Mouse (Mus musculus): ENCODE results near the gene Gm20532. TPM values are rescaled to one million over a fixed set of nuclear protein-coding genes. Genes with fewer than 3 reads are reported as not detected.

The Gm20532 gene
- total and polyA plus RNA-seq, 2 experiments from 2014 or later: 0.25 TPM; not detected in 1

DNA sequence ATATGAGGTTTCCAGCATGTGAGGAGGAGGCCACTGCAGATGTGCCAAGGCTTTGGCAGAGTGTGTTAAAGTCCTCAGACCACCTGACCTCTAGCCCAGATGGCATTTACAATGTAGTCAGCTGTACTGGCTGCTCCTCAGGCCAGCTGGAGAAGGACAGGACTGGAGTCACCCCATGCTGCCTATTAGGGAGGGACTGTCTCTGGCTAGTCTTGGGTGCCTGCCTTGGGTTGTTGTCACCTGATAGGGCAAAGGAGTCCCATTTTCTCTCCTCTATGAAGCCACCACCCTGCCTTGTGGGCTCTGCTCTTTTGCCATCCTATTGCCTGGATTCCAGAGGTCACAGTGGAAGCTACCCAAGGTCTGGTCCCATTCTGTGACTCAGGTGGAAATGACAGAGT lies 22.8 kb downstream of the Gm20532 start:
- no peak overlapping the region for H3K9ac ChIP-seq (replicated peaks; ENCODE audit: low read length, poor library complexity, severe bottlenecking)
- H3K9me3 ChIP-seq (ENCODE audit: low read length): no peaks in the 10 kb centered on the region
- no peak overlapping the region for H3K27ac ChIP-seq (ENCODE audit: low read depth, low read length)
- ATAC-seq (ENCODE audit: low FRiP score) (no peak), DNase-seq (ENCODE audit: low spot score) (no peak)
- no peak for TF ChIP-seq CTCF (IDR thresholded peaks at IDR 0.05)
- no peak overlapping the region for H3K4me3 ChIP-seq (ENCODE audit: low read depth, low read length)
- H3K27me3 ChIP-seq (ENCODE audit: insufficient read depth, low read length): no peaks in the 10 kb centered on the region; the same call in 1 of the 2 replicates
- H3K4me1 ChIP-seq (ENCODE audit: insufficient read depth, low read length): peaks cover 2% of the 10 kb centered on the region; the same call in 1 of the 2 replicates
- H3K4me2 ChIP-seq (ENCODE audit: low read depth, low read length, poor library complexity, severe bottlenecking): no peak overlapping the region
- H3K36me3 ChIP-seq (ENCODE audit: insufficient read depth, low read length): no peaks in the 10 kb centered on the region

- ATAC-seq (ENCODE audit: low FRiP score) (no peak), DNase-seq (ENCODE audit: low spot score) (no peak)
- Histone ChIP-seq H3K36me3 (ENCODE audit: insufficient read depth, low read length) (no peaks in the 10 kb centered on the region), H3K27me3 (ENCODE audit: insufficient read depth, low read length) (no peaks in the 10 kb centered on the region; the same call in 1 of the 2 replicates), H3K4me3 (ENCODE audit: low read depth, low read length) (no peak overlapping the region), H3K4me1 (ENCODE audit: insufficient read depth, low read length) (no peaks in the 10 kb centered on the region), H3K9me3 (ENCODE audit: low read length) (no peaks in the 10 kb centered on the region), H3K4me2 (ENCODE audit: low read depth, low read length, poor library complexity, severe bottlenecking) (no peak overlapping the region), H3K27ac (ENCODE audit: low read depth, low read length) (no peak overlapping the region), H3K9ac (replicated peaks; ENCODE audit: low read length, poor library complexity, severe bottlenecking) (no peak overlapping the region)
- 64% methylated on average over 3 of the region's 3 CpGs for WGBS
- no peak for TF ChIP-seq CTCF (IDR thresholded peaks at IDR 0.05)
Observed at GRCm38 (mm10) chr2:26610526-26610925, 24.1 kb downstream of the Gm20532 start.

DNA sequence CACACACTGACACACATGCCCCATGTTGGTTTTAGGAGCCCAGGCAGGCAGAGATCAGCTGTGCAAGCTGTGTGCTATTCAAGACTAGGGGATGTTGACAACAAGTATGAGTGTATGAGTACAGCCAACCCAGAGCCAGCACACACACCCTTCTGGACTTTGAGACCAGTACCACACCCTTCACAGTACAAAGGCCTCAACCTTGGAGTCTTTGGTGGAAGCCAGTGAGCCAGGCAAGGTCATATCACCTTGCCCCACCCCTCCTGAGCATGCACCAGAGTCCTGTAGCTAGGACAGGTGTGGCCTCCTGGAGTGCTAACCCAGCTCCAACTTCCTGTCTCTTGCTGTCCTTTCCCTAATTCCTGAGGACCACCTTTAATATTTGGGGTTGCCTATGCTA lies 24.6 kb downstream of the Gm20532 start:
- TF ChIP-seq CTCF (IDR thresholded peaks at IDR 0.05): no peak
- H3K4me2 ChIP-seq (ENCODE audit: low read depth, low read length, poor library complexity, severe bottlenecking): no peak overlapping the region
- no peaks in the 10 kb centered on the region for H3K4me1 ChIP-seq (ENCODE audit: insufficient read depth, low read length)
- no peaks in the 10 kb centered on the region for H3K9me3 ChIP-seq (ENCODE audit: low read length)
- ATAC-seq (ENCODE audit: low FRiP score): no peak
- H3K27me3 ChIP-seq (ENCODE audit: insufficient read depth, low read length): no peaks in the 10 kb centered on the region
- DNase-seq (ENCODE audit: low spot score): no peak
- H3K9ac ChIP-seq (replicated peaks; ENCODE audit: low read length, poor library complexity, severe bottlenecking): no peak overlapping the region
- no peaks in the 10 kb centered on the region for H3K36me3 ChIP-seq (ENCODE audit: insufficient read depth, low read length)
- no peak overlapping the region for H3K4me3 ChIP-seq (ENCODE audit: low read depth, low read length)
- H3K27ac ChIP-seq (ENCODE audit: low read depth, low read length): no peak overlapping the region

GRCm38 (mm10) chr2:26611896-26612295 lies 25.5 kb downstream of the Gm20532 start:
- no peak overlapping the region for H3K27ac ChIP-seq (ENCODE audit: low read depth, low read length)
- DNase-seq (ENCODE audit: low spot score): no peak
- no peaks in the 10 kb centered on the region for H3K36me3 ChIP-seq (ENCODE audit: insufficient read depth, low read length)
- H3K4me3 ChIP-seq (ENCODE audit: low read depth, low read length): no peak overlapping the region
- no peaks in the 10 kb centered on the region for H3K27me3 ChIP-seq (ENCODE audit: insufficient read depth, low read length)
- H3K4me1 ChIP-seq (ENCODE audit: insufficient read depth, low read length): no peaks in the 10 kb centered on the region
- no peaks in the 10 kb centered on the region for H3K9me3 ChIP-seq (ENCODE audit: low read length)
- no peak for TF ChIP-seq CTCF (IDR thresholded peaks at IDR 0.05)
- no peak for ATAC-seq (ENCODE audit: low FRiP score)
- H3K4me2 ChIP-seq (ENCODE audit: low read depth, low read length, poor library complexity, severe bottlenecking): no peak overlapping the region
- H3K9ac ChIP-seq (replicated peaks; ENCODE audit: low read length, poor library complexity, severe bottlenecking): no peak overlapping the region

DNA sequence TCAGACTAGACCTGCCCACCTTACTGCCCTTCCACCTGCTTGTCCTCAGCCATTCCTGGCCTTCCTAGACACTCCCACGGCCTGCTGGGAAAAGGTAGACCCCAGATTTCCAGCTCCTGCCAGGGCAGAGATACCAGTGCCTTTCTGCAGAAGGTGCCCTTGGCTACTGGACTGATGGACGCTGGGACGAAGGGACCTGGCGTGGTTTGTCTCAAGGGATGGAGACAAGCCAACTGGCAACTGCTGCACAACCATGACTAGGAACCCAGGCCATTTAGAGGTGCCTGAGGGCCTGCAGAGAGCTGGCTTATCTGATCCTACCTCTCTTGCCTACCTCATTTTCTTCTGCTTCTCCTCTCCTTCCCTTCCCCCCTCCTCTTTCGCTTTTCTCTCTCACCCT lies 28.5 kb downstream of the Gm20532 start:
- Histone ChIP-seq H3K27me3 (ENCODE audit: insufficient read depth, low read length) (no peaks in the 10 kb centered on the region), H3K9me3 (ENCODE audit: low read length) (no peaks in the 10 kb centered on the region), H3K4me2 (ENCODE audit: low read depth, low read length, poor library complexity, severe bottlenecking) (no peak overlapping the region), H3K4me3 (ENCODE audit: low read depth, low read length) (no peak overlapping the region), H3K4me1 (ENCODE audit: insufficient read depth, low read length) (no peaks in the 10 kb centered on the region), H3K27ac (ENCODE audit: low read depth, low read length) (no peak overlapping the region), H3K36me3 (ENCODE audit: insufficient read depth, low read length) (no peaks in the 10 kb centered on the region), H3K9ac (replicated peaks; ENCODE audit: low read length, poor library complexity, severe bottlenecking) (no peak overlapping the region)
- ATAC-seq (ENCODE audit: low FRiP score) (no peak), DNase-seq (ENCODE audit: low spot score) (no peak)
- WGBS: 79% methylated on average over 5 of the region's 5 CpGs
- TF ChIP-seq CTCF (IDR thresholded peaks at IDR 0.05): no peak

DNA sequence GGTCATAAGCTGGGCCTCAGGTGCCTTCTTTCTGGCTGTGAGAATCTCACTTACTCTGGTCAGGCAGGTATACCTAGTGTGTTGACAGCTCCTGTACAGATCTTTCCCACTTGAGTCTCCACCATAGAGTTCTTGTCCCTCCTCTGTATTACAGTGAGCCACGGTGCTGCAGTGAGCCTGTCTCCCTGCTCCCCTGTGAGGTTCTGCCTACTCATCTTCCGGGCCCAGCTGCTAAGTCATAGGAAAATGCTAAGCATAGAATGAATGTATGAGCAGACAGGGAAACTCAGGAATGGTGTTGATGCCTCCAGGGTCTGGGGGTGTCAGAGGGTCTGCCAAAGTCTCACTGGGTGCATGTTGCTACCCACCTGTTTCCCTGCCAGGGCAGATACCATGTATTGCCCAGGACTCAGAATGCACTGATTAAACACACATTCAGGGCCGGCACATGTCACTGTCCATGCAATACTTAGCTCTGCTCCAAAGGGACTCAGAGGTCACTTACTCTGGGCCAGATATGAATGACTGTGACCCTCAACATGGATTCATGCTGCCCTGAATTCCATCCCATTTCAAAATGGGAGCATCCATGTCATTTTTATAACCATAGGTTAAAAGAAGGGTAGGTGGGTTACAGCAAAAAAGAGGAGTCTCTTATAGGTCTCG lies 29.2 kb downstream of the Gm20532 start:
- 86% methylated on average over 4 of the region's 4 CpGs for WGBS
- Histone ChIP-seq H3K27me3 (ENCODE audit: insufficient read depth, low read length) (no peaks in the 10 kb centered on the region), H3K4me2 (ENCODE audit: low read depth, low read length, poor library complexity, severe bottlenecking) (no peak overlapping the region), H3K36me3 (ENCODE audit: insufficient read depth, low read length) (no peaks in the 10 kb centered on the region), H3K27ac (ENCODE audit: low read depth, low read length) (no peak overlapping the region), H3K4me1 (ENCODE audit: insufficient read depth, low read length) (no peaks in the 10 kb centered on the region), H3K9me3 (ENCODE audit: low read length) (no peaks in the 10 kb centered on the region), H3K9ac (replicated peaks; ENCODE audit: low read length, poor library complexity, severe bottlenecking) (no peak overlapping the region), H3K4me3 (ENCODE audit: low read depth, low read length) (no peak overlapping the region)
- no peak for ATAC-seq (ENCODE audit: low FRiP score)
- no peak for TF ChIP-seq CTCF (IDR thresholded peaks at IDR 0.05)
- DNase-seq (ENCODE audit: low spot score): no peak

Measured in midbrain, postnatal 0 days (tissue).